Mouse (Mus musculus): ENCODE measurements around the gene Pex19.

The Pex19 gene

DNA sequence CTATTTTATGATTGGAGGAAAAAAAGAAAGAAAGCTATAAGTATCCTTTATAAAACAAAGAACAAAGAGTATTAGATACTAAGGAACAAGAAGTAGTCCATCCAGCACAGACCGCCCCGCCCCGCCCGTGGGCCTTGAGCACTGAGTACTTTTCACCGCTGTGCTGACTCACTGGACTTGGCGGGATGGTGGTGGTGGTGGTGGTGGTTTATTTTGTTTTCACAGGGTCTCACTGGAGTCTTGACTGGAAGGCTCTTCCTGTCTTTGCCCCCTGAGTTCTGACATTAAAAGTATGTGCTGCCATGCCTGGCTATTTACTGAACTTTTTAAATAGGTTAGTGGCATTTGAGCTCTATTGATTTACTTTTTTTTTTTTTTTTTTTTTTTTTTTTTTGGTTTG is 56.5 kb downstream of the Pex19 start:
- no peak for DNase-seq (ENCODE audit: low spot score in 2 of 2)

DNA sequence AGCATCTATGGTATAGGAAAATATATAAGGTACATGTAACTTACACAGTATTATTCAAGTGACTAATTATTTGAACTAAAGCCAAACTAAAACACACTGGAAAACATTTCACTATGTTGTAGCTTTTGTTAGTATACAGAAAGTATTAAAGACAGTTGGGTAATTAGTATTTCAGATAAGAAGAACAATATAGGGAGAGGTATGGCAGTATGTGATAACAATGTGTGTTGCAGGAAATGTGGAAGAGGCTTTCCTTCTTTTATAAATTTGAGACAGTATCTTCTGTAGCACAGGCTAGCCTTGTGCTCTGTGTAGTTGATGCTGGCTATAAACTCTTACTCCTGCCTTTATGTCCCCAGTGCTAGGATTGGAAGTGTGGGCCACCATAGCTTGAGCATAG is 57.4 kb downstream of the Pex19 start:
- DNase-seq (ENCODE audit: low spot score in 2 of 2), result no peak

Measured in spleen, postnatal 4 days (tissue).